Mouse (Mus musculus) cerebellum, adult 9-10 months (tissue): ENCODE measurements around the gene Vmn1r138.
"Not testable (repeated sequence)": the region's sequence is repeated elsewhere in the genome, so short reads cannot be mapped to it uniquely, and the experiment has no call there.

ENCODE experiments used
- DNase-seq: peaks from one replicate; pipeline ENCODE4 v3.0.0; 2022

Vmn1r138 gene

GRCm38 (mm10) chr7:22028797-22029196, at the start of gene Vmn1r138:
Gene Vmn1r138, minus strand, starts transcription at chr7:22028897.
- DNase-seq = not testable (repeated sequence)

DNA sequence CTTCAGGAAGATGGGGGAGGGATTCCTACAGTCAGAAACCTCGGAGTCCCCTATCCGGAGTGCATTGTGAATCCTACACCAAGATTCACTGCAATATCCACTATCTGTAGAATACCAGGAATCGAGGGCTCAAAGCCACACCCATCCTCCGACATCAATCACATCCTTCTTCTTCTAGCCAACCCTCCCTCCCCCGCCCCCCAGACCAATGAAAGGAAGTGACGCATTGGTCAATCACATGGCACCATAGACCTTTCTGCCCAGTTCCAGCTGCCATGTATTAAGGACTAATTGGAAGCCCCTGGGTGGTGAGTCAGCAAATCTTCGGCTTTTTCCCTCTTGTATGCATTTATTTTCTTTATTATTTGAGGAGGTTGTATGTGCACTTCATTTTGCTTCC, 40.1 kb upstream of the Vmn1r138 start, which contains the start of gene Vmn1r139:
Gene Vmn1r139, plus strand, starts transcription at position 301 of the 400 bp plus-strand sequence.
- DNase-seq = not testable (repeated sequence)

DNA sequence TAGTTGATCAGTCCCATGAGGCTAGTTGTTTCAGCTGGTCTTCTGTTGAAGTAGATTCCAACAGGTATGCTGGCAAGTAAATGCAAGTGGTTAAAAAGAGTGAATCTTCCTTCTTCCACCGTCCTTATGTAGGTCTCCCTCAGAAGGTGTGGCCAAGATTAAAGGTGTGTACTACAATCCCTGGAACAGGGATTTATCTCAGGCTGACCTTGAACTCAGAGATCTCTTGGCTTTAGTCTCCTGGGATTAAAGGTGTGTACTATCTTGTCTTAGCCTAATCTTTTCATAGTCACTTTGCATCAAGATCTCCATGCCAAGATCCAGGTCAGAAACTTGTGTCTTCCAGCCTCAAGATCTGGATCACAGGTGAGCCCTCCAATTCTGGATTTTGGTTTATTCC, 27.5 kb upstream of the Vmn1r138 start, which contains the start of gene Gm6176:
Gene Gm6176, minus strand, starts transcription at position 101 of the 400 bp plus-strand sequence.
- not testable (repeated sequence) for DNase-seq

GRCm38 (mm10) chr7:21994287-21994686, 34.4 kb downstream of the Vmn1r138 start, which contains the start of gene Vmn1r137:
Gene Vmn1r137, plus strand, starts transcription at chr7:21994587.
- DNase-seq = not testable (repeated sequence)
